Mouse (Mus musculus) ES-Bruce4 (cell line): ENCODE measurements at regions not wholly inside any gene's neighbourhood (a gene's known extent, or its start where the extent isn't known, plus 50 kb on each side); places are given as distances from the start of the nearest gene placed in this dataset.

Experiments
- H3K27ac ChIP-seq: 2 replicates; pipeline ENCODE4 v1.5.1; 2012; ENCODE audit warnings: low read length, inconsistent platforms; ENCODE audit not compliant: insufficient read depth
- H3K27me3 ChIP-seq: 2 replicates; pipeline ENCODE4 v1.6.1; 2012; ENCODE audit warnings: mild to moderate bottlenecking, low read length, inconsistent platforms; ENCODE audit not compliant: control insufficient read depth, poor library complexity, insufficient read depth, severe bottlenecking
- H3K36me3 ChIP-seq: 2 replicates; pipeline ENCODE4 v1.6.1; 2012; ENCODE audit warnings: inconsistent platforms, mild to moderate bottlenecking, low read length, moderate library complexity; ENCODE audit not compliant: control insufficient read depth, poor library complexity, insufficient read depth, severe bottlenecking
- H3K4me1 ChIP-seq: one replicate; pipeline ENCODE4 v1.8.1; 2011; ENCODE audit warnings: low read length; ENCODE audit not compliant: control insufficient read depth, insufficient read depth
- H3K4me3 ChIP-seq: 2 replicates; pipeline ENCODE4 v1.5.1; 2011; ENCODE audit warnings: low read depth, mild to moderate bottlenecking, low read length
- H3K9ac ChIP-seq: 2 replicates; pipeline ENCODE4 v1.6.1; 2012; ENCODE audit warnings: low read depth, mild to moderate bottlenecking, inconsistent platforms; ENCODE audit not compliant: poor library complexity, severe bottlenecking
- H3K9me3 ChIP-seq: replicated peaks from 2 replicates; pipeline ENCODE4 v1.6.1; 2012; ENCODE audit warnings: mild to moderate bottlenecking, low read length, inconsistent platforms; ENCODE audit not compliant: control insufficient read depth, poor library complexity, insufficient read depth, severe bottlenecking
- CTCF ChIP-seq: IDR thresholded peaks from one replicate; pipeline ENCODE4 v1.8.1; 2011; ENCODE audit warnings: low read depth, low read length
- EP300 ChIP-seq: IDR thresholded peaks from 2 replicates; pipeline ENCODE4 v1.6.1; 2011; ENCODE audit warnings: low read depth, low read length; ENCODE audit not compliant: insufficient read depth
- POLR2A ChIP-seq: IDR thresholded peaks from one replicate; pipeline ENCODE4 v1.8.1; 2011; ENCODE audit warnings: low read length; ENCODE audit not compliant: insufficient read depth

DNA sequence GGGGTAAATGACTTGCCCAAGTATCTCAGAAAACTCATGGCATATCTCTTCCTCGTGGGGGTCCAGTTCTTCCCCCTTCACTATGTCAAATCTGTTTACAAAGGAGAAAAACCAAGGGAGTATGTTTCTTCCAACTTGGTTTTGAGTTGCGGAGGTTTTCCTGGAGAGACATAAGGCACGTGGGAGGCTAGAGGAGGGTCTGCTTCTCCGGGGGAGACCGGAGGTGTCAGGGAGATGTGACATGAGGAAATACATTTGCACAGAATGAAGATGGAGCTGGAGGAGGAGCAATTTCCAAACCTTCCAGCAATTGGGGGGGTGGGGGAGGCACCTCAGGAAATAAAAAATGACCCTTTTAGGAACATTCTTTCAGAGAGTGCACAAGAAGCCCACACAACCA lies 112.0 kb upstream of the Mycn start:
- H3K4me3 ChIP-seq = no peak overlapping the region
- no peaks in the 10 kb centered on the region for H3K9me3 ChIP-seq
- H3K27me3 ChIP-seq = no peaks in the 10 kb centered on the region
- TF ChIP-seq POLR2A (no peak), EP300 (no peak), CTCF (no peak)
- no peak overlapping the region for H3K9ac ChIP-seq
- H3K27ac ChIP-seq = no peak overlapping the region
- no peaks in the 10 kb centered on the region for H3K4me1 ChIP-seq
- H3K36me3 ChIP-seq = no peaks in the 10 kb centered on the region

- no peak overlapping the region for H3K9ac ChIP-seq
- H3K36me3 ChIP-seq = no peaks in the 10 kb centered on the region
- no peaks in the 10 kb centered on the region for H3K9me3 ChIP-seq
- no peak overlapping the region for H3K4me3 ChIP-seq
- H3K27ac ChIP-seq = no peak overlapping the region
- no peaks in the 10 kb centered on the region for H3K27me3 ChIP-seq
- TF ChIP-seq CTCF (no peak), POLR2A (no peak), EP300 (no peak)
- H3K4me1 ChIP-seq = no peaks in the 10 kb centered on the region
Observed at GRCm38 (mm10) chr12:13052845-13053623, 111.3 kb upstream of the Mycn start.

DNA sequence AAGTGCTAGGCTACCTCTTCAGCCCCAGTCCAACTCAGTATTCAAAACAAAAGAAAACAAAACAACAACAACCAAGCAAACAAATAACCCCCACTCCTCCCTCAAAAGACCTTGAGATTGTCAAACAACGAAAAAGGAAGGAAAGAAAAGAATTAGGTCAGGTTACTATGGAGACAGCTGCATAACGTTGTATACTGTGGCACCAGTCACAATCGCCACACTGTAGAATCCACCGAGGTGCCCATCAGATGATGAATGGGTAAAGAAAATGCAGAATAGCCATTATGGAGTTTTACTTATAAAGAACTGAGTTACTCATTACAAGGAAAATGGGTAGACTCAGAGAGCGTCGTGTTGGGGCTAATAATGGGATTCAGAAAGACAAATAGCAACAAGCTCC lies 110.5 kb upstream of the Mycn start:
- TF ChIP-seq EP300 (no peak), CTCF (no peak)
- no peaks in the 10 kb centered on the region for H3K9me3 ChIP-seq
- no peak overlapping the region for H3K4me3 ChIP-seq
- no peaks in the 10 kb centered on the region for H3K27me3 ChIP-seq
- H3K27ac ChIP-seq = no peak overlapping the region
- no peaks in the 10 kb centered on the region for H3K4me1 ChIP-seq
- H3K36me3 ChIP-seq = no peaks in the 10 kb centered on the region
- H3K9ac ChIP-seq = no peak overlapping the region

DNA sequence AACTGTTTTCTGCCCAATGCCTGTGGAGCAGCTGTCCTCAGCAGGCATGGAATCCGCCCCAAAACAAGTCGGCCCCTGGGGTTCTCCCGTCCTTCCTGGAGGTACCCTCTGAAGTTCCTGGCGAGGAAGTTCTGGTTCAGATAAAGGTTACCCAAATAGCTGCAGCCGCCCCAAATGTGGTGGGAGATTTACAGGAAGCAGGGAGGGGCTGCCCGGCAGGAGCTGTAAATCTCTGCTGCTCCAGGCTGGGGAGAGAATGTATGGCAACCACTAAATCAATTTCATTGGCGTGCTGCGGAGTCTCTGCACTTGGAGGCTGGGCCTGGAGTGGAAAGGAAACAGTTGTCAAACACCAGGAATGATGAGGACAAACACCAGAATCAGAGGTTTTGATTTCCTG lies 107.9 kb upstream of the Mycn start:
- Histone ChIP-seq H3K9me3 (no peaks in the 10 kb centered on the region), H3K27ac (no peak overlapping the region), H3K9ac (no peak overlapping the region), H3K4me3 (no peak overlapping the region), H3K36me3 (no peaks in the 10 kb centered on the region), H3K27me3 (no peaks in the 10 kb centered on the region), H3K4me1 (no peaks in the 10 kb centered on the region)
- TF ChIP-seq POLR2A (no peak), CTCF (no peak), EP300 (no peak)

DNA sequence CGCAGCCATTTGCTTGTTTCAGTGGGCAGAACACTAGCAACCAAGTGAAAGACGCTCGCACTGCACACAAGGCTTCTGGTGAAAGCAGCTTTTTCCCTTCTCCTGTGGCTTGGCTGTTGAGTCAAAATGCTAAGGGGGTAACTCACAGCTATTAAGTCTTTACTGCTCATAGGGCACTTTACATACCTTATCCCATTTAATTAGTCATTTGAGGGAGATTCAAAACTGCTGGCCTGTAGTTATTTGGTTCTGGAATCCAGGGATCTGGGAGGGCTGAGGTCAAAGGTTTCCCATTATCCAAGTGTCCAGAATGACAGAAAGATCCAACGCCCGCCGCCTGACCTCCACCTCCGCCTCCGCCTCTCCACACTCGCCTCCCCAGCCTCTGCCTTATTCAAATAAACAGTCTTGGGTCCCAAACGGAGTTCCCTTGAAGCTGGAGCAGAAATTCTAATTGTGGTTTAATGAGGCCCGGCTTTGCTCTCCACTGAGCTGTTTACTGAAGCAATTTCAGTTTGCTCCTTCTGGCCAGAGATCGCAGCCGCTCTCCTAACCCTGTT lies 106.5 kb upstream of the Mycn start:
- no peaks in the 10 kb centered on the region for H3K9me3 ChIP-seq
- TF ChIP-seq POLR2A = no peak
- TF ChIP-seq CTCF = no peak
- TF ChIP-seq EP300 = no peak
- no peaks in the 10 kb centered on the region for H3K4me1 ChIP-seq
- H3K27ac ChIP-seq = no peak overlapping the region
- H3K36me3 ChIP-seq = no peaks in the 10 kb centered on the region
- no peak overlapping the region for H3K9ac ChIP-seq
- H3K4me3 ChIP-seq = no peak overlapping the region
- no peaks in the 10 kb centered on the region for H3K27me3 ChIP-seq

- no peak overlapping the region for H3K4me3 ChIP-seq
- no peaks in the 10 kb centered on the region for H3K27me3 ChIP-seq
- no peak overlapping the region for H3K9ac ChIP-seq
- no peaks in the 10 kb centered on the region for H3K9me3 ChIP-seq
- H3K4me1 ChIP-seq = no peaks in the 10 kb centered on the region
- H3K27ac ChIP-seq = no peak overlapping the region
- no peaks in the 10 kb centered on the region for H3K36me3 ChIP-seq
- TF ChIP-seq POLR2A = no peak
- no peak for TF ChIP-seq EP300
- TF ChIP-seq CTCF = no peak
Observed at GRCm38 (mm10) chr12:13042934-13043333, 101.2 kb upstream of the Mycn start.
